Mouse (Mus musculus): ENCODE measurements around the gene Pip5k1a. TPM values are rescaled to one million over a fixed set of nuclear protein-coding genes. Genes with fewer than 3 reads are reported as not detected.

The Pip5k1a gene
- polyA plus RNA-seq (2012; rRNA removed) = 22.9 and 26.3 TPM in 2 replicates

DNA sequence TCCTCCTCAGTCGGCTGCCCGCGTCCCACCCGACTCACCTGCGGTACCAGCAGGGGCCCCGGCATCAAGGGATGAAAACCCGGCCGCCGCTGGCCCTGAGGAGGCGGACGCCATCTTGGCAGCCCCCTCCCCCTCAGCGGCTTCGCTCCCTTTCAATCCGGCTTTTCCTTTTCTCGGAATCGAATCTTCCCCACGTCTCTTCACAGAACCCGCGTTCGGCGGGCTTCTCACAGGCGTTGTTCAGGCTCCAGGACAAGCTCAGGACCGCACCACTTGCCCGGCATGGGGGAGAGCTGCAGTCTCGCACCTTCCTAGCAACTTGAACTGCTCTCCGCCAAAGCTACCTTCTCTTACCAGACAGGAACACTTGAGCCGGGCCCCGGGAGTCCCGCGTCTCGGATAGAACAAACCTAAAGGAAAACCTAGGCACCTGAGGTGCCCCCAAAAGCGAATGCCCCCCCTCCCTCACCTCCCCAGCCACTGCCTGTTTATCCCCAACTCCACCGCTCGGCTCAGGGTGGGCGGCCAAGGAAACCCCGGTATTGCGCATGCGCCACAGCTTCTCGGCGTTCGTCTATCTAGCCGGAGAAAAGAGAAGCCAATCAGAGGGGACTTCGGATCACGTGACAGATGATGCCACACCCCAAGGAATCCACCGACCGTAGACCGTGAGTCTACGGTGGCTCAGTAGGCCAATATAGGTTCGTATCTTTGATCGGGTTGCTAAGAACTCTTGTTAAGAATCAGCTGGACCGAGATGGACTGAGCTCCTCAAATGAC, at the start of gene Pip5k1a:
Gene Pip5k1a, minus strand, starts transcription at position 593 of the 780 bp plus-strand sequence.

DNA sequence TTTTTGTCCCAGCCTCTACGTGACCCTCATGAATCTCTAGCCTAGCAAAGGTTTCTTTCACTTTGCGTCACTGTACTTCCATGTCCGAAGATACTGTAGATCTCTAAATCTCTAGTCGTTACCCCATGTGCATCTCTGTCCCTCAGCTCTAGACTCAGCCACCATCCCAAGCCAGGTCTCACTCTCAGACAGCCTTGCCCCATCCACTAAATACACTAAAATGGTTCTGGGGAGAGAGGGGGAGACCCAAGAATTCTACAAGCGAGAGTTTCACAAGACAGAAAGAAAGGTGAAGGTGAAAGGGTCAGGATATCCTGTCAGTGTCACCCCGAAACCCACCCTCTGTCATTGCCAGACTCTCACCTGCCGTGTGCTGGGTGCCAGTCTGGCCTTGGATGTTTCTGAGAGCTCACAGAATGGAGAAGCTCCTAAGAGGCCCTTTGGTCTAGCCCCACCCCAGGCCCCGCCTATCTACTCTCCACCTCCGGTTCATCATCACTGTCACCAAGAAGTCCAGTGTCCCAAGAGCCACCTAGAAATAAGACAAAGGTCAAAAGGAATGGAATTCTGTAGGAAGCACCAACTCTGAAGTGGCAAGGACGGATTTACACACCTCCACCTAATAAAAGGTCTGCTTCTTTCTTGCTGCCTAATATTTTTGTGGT, 35.4 kb upstream of the Pip5k1a start, which contains the start of gene Tnfaip8l2:
Gene Tnfaip8l2, minus strand, starts transcription at position 409 of the 665 bp plus-strand sequence.

DNA sequence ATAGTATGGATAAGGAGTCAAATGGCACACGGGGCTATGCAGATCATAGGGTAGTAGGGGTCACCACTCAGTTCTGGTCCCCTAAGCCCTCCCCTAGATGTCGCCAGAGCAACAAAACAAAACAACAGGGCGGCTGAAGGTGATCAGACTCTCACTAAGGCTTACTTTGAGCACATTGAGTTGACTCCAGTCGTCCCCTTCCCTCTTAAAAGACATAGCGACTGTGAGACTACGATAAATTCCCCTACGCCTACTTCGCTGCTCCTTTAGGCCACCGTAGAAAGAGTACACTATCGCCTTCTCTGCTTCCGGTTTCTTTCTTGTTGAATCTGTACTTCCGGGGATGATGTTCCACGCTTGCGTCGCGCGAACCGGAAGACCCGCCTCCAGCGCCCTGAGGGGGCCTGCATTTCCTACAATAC, 27.0 kb upstream of the Pip5k1a start, which contains the start of the genes Scnm1 and Lysmd1:
Gene Scnm1, minus strand, starts transcription at position 332 of the 422 bp plus-strand sequence.
Gene Lysmd1, plus strand, starts transcription at position 409 of the 422 bp plus-strand sequence.

DNA sequence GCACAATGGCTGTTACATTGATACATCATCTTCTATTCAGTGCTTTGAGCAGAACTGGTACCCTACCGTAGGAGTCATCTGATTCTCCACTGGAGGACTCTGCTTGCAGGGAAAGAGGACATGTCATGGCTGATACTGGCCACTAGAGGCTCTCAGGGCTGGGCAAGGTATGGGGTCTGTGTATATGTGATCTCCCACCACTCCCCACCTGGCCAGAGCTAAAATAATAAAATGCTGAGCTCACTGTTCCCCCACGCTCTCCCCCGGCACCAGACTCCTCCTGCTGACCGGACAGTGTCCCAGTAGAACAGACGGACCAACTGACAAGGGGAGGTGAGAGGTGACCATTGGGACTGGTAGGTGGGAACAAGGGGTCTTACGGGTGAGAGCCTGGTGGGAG, 17.5 kb upstream of the Pip5k1a start, which contains the start of gene Tmod4:
Gene Tmod4, plus strand, starts transcription at position 231 of the 400 bp plus-strand sequence.

DNA sequence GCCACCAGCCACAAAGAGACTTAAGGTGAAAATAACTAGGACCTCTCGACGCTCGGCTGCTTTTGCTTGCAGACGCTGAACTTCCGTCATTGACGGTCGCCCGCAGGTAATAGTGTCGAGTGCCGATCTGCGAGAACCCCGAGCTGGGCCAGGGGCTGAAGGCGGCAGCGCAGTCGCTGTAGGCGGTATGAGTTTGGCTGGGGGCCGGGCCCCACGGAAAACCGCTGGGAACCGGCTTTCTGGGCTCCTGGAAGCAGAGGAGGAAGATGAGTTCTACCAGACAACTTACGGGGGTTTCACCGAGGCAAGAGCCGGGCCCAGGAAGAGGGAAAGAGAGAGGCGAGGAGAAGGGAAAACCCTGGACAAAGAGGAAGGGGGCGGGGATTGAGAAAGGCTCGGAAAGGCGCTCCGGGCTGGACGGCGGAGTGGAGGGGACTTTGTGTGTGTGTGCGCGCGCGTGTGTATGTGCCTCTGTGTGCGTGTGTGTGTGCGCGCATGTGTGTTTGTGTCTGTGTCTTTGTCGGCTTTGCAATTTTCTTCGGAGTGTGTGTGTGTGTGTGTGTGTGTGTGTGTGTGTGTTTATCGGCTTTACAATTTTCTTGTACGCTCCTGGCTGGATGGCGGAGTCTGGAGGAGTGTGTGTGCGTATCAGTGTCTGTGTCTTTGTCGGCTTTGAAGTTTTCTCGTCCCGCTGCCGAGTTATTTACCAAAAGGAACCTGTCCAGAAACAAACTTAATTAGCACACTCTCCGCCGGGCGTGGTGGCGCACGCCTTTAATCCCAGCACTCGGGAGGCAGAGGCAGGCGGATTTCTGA, 4.4 kb upstream of the Pip5k1a start, which contains the start of gene Vps72:
Gene Vps72, plus strand, starts transcription at position 112 of the 816 bp plus-strand sequence.

DNA sequence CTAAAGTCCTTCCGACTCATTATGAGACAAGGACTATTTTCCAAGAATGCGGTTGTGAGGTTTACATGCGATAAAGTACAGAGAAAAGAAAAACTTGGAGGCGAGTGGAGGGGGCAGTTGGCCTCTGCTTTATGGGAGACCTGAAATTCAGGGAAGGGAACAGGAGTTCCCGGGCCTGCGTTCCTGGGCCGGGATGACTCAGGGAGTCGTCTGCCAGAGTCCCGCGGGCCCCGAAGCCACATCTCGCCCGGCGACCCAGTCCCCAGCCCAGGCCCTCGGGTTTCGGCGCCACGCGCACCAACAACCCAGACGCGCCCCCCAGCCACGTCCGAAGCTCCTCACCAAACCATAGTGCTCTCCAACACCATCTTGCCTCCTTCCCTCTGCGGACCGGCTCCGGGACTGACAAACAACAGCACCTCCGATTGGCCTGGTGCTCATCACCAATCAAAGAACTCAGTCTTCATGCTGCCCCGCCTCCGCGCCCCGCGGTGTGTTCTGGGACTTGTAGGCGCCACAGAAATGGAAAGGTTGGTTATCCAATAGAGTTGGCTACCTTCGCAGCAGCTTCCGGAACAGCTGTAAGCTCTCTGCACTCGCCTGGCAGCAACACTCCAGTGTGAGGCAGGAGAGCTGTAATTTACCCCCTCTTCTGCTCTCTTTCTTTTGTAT, 64.4 kb downstream of the Pip5k1a start, which contains the start of gene Psmd4:
Gene Psmd4, minus strand, starts transcription at position 449 of the 672 bp plus-strand sequence.

DNA sequence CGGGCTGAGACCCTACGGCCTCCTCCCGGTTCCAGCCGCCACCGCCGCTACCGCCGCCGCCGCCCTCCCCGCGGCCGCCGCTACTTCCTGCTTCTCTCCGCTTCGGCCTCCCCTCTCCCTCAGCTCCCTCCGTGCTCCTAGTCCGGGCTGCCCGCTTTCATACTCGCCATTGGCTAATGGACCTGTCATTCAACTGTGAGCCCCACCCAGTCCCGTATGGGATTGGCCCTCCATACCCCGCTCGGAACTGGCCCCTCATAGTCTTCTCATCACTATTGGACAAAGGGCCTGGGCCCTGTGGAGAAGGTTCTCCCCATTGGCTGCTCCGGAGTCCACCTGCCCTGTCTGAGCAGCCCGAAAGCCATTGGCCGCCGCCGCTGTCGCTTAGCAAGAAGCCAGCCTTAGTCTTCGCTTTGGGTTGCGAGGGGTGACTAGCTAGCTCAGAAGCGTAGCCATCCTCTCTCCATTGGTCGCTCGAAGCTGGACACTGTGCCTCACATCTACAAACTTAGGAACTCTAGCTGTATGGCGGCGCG, 91.3 kb downstream of the Pip5k1a start, which contains the start of gene Zfp687:
Gene Zfp687, minus strand, starts transcription at position 112 of the 536 bp plus-strand sequence.

Other genes with a start within 250 kb of the Pip5k1a start
- gene Psmb4, start 220.0 kb downstream of the Pip5k1a start, polyA plus RNA-seq (2012; rRNA removed) = 361 and 392 TPM in 2 replicates
- gene Selenbp1, start 173.9 kb downstream of the Pip5k1a start, polyA plus RNA-seq (2012; rRNA removed) = 10.1 and 10.6 TPM in 2 replicates
- 27.4 and 28.5 TPM in 2 replicates for gene Rfx5, start 152.9 kb downstream of the Pip5k1a start, polyA plus RNA-seq (2012; rRNA removed)
- gene Pi4kb, start 132.2 kb downstream of the Pip5k1a start, polyA plus RNA-seq (2012; rRNA removed) = 52.4 and 57.0 TPM in 2 replicates
- 13.9 and 15.7 TPM in 2 replicates for gene Zfp687, start 91.5 kb downstream of the Pip5k1a start, polyA plus RNA-seq (2012; rRNA removed)
- 262 and 277 TPM in 2 replicates for gene Psmd4, start 64.3 kb downstream of the Pip5k1a start, polyA plus RNA-seq (2012; rRNA removed)
- gene Vps72, start 4.1 kb upstream of the Pip5k1a start, polyA plus RNA-seq (2012; rRNA removed) = 119 and 135 TPM in 2 replicates
- gene Tmod4, start 17.5 kb upstream of the Pip5k1a start, polyA plus RNA-seq (2012; rRNA removed) = 1.2 and 3.0 TPM in 2 replicates
- 119 and 121 TPM in 2 replicates for gene Scnm1, start 27.1 kb upstream of the Pip5k1a start, polyA plus RNA-seq (2012; rRNA removed)
- gene Lysmd1, start 27.2 kb upstream of the Pip5k1a start, polyA plus RNA-seq (2012; rRNA removed) = 30.0 and 30.6 TPM in 2 replicates
- gene Tnfaip8l2, start 35.4 kb upstream of the Pip5k1a start, polyA plus RNA-seq (2012; rRNA removed) = 1.6 TPM in 2 replicates
- 90.2 and 108 TPM in 2 replicates for gene Sema6c, start 53.5 kb upstream of the Pip5k1a start, polyA plus RNA-seq (2012; rRNA removed)
- gene Gabpb2, start 111.0 kb upstream of the Pip5k1a start, polyA plus RNA-seq (2012; rRNA removed) = 9.0 and 10.0 TPM in 2 replicates
- gene Cdc42se1, start 121.8 kb upstream of the Pip5k1a start, polyA plus RNA-seq (2012; rRNA removed) = 54.9 and 55.6 TPM in 2 replicates
- 935 and 937 TPM in 2 replicates for gene Mllt11, start 125.2 kb upstream of the Pip5k1a start, polyA plus RNA-seq (2012; rRNA removed)
- 0.08 and 0.20 TPM in 2 replicates for gene Gm128, start 134.7 kb upstream of the Pip5k1a start, polyA plus RNA-seq (2012; rRNA removed)
- 0.26 and 0.31 TPM in 2 replicates for gene Bnipl, start 144.3 kb upstream of the Pip5k1a start, polyA plus RNA-seq (2012; rRNA removed)
- gene Mindy1, start 174.4 kb upstream of the Pip5k1a start, polyA plus RNA-seq (2012; rRNA removed) = 40.1 and 41.4 TPM in 2 replicates
- 72.4 and 78.5 TPM in 2 replicates for gene Prune1, start 175.1 kb upstream of the Pip5k1a start, polyA plus RNA-seq (2012; rRNA removed)
- 1.5 and 1.7 TPM in 2 replicates for gene Anxa9, start 200.2 kb upstream of the Pip5k1a start, polyA plus RNA-seq (2012; rRNA removed)
- 92.1 and 101 TPM in 2 replicates for gene Cers2, start 207.9 kb upstream of the Pip5k1a start, polyA plus RNA-seq (2012; rRNA removed)